Mouse (Mus musculus) neural tube, embryonic 14.5 days (tissue): ENCODE results near the gene Smyd3. TPM values are rescaled to one million over a fixed set of nuclear protein-coding genes. Genes with fewer than 3 reads are reported as not detected.

Source experiments
- ATAC-seq: fragments of 200-750 bp; cut with Nextera tagmentation; 2 replicates; pipeline ENCODE4 v1.8.0; 2017; ENCODE audit warnings: low read depth, mild to moderate bottlenecking, moderate TSS enrichment, moderate library complexity
- H3K27ac ChIP-seq: fragments of 300-500 bp; sonication (generic); 2 replicates; pipeline ENCODE4 v1.5.1; 2014; ENCODE audit warnings: low read depth, mild to moderate bottlenecking, control low read depth, low read length, moderate library complexity, mixed read lengths
- H3K27me3 ChIP-seq: fragments of 300-500 bp; sonication (generic); 2 replicates; pipeline ENCODE4 v1.6.1; 2014; ENCODE audit warnings: low read length; ENCODE audit not compliant: control insufficient read depth, insufficient read depth
- H3K36me3 ChIP-seq: fragments of 300-500 bp; sonication (generic); 2 replicates; pipeline ENCODE4 v1.6.1; 2014; ENCODE audit warnings: low read length, mixed read lengths; ENCODE audit not compliant: control insufficient read depth, insufficient read depth
- H3K4me1 ChIP-seq: fragments of 300-500 bp; sonication (generic); 2 replicates; pipeline ENCODE4 v1.6.1; 2014; ENCODE audit warnings: low read length; ENCODE audit not compliant: control insufficient read depth, insufficient read depth
- H3K4me2 ChIP-seq: fragments of 300-500 bp; sonication (generic); 2 replicates; pipeline ENCODE4 v1.6.1; 2014; ENCODE audit warnings: mild to moderate bottlenecking, low read depth, low read length, control low read depth
- H3K4me3 ChIP-seq: fragments of 300-500 bp; sonication (generic); 2 replicates; pipeline ENCODE4 v1.5.1; 2014; ENCODE audit warnings: low read depth, low read length, control low read depth, mixed read lengths
- H3K9ac ChIP-seq: fragments of 300-500 bp; sonication (generic); replicated peaks from 2 replicates; pipeline ENCODE4 v1.6.1; 2014; ENCODE audit warnings: low read depth, mild to moderate bottlenecking, control low read depth, low read length, mixed read lengths
- H3K9me3 ChIP-seq: fragments of 300-500 bp; sonication (generic); 2 replicates; pipeline ENCODE4 v1.6.1; 2016; ENCODE audit warnings: low read length; ENCODE audit not compliant: control insufficient read depth
- WGBS: fragments of 180-500 bp; shearing (Covaris S2); extraction: QIAGEN DNeasy Blood & Tissue Kit; methylation state at CpG from one replicate; pipeline ENCODE4 v1.1.7; 2014; 5-methylcytosine and 5-hydroxymethylcytosine counted together
- polyA plus RNA-seq: library from polyadenylated mRNA; unstranded; fragments of >200 nt; fragmentation: Nextera tagmentation; extraction: Ambion mirVana; gene quantifications from 2 replicates; pipeline ENCODE4 v1.2.1, GENCODE M21; 2014

The Smyd3 gene
- polyA plus RNA-seq, 1 experiment from 2014 or later, result 25.6 TPM

- no peak overlapping the region for H3K9ac ChIP-seq
- no peaks in the 10 kb centered on the region for H3K4me1 ChIP-seq
- H3K27me3 ChIP-seq, result no peaks in the 10 kb centered on the region
- ATAC-seq, result no peak
- 90% methylated on average over 10 of the region's 10 CpGs for WGBS
- H3K27ac ChIP-seq, result no peak overlapping the region
- H3K9me3 ChIP-seq, result no peaks in the 10 kb centered on the region
- H3K4me2 ChIP-seq, result no peak overlapping the region
- no peaks in the 10 kb centered on the region for H3K36me3 ChIP-seq
- no peak overlapping the region for H3K4me3 ChIP-seq
These were observed 545.8 kb downstream of the Smyd3 start for GRCm38 (mm10) chr1:178972055-178972454.

- H3K4me3 ChIP-seq, result no peak overlapping the region
- ATAC-seq, result no peak
- H3K27me3 ChIP-seq, result no peaks in the 10 kb centered on the region
- H3K9ac ChIP-seq, result no peak overlapping the region
- H3K36me3 ChIP-seq, result no peaks in the 10 kb centered on the region
- no peak overlapping the region for H3K4me2 ChIP-seq
- H3K4me1 ChIP-seq, result peaks cover 4% of the 10 kb centered on the region; the same call in 1 of the 2 replicates
- H3K27ac ChIP-seq, result no peak overlapping the region
- no peaks in the 10 kb centered on the region for H3K9me3 ChIP-seq
- 79% methylated on average over 9 of the region's 9 CpGs for WGBS
These were observed 556.2 kb downstream of the Smyd3 start for GRCm38 (mm10) chr1:178961661-178962060.

- Histone ChIP-seq H3K9me3 (no peaks in the 10 kb centered on the region), H3K4me1 (peaks cover 4% of the 10 kb centered on the region; the same call in 1 of the 2 replicates), H3K27ac (no peak overlapping the region), H3K9ac (no peak overlapping the region), H3K4me2 (no peak overlapping the region), H3K36me3 (no peaks in the 10 kb centered on the region), H3K4me3 (no peak overlapping the region), H3K27me3 (no peaks in the 10 kb centered on the region)
- peak; percentile 77 for ATAC-seq
- 37% methylated on average over 7 of the region's 7 CpGs for WGBS
These were observed 557.8 kb downstream of the Smyd3 start for GRCm38 (mm10) chr1:178960015-178960559.

- ATAC-seq, result no peak
- 86% methylated on average over 4 of the region's 4 CpGs for WGBS
- H3K27ac ChIP-seq, result no peak overlapping the region
These were observed 559.2 kb downstream of the Smyd3 start for GRCm38 (mm10) chr1:178958641-178959040.

GRCm38 (mm10) chr1:178952910-178953309, 564.9 kb downstream of the Smyd3 start:
- Histone ChIP-seq H3K36me3 (no peaks in the 10 kb centered on the region), H3K27ac (peak overlapping the region; percentile 6; the same call in 1 of the 2 replicates), H3K4me3 (no peak overlapping the region), H3K9ac (no peak overlapping the region), H3K9me3 (no peaks in the 10 kb centered on the region), H3K4me2 (no peak overlapping the region), H3K27me3 (no peaks in the 10 kb centered on the region), H3K4me1 (peaks cover 6% of the 10 kb centered on the region; the same call in 1 of the 2 replicates)
- peak; percentile 68; the same call in 1 of the 2 replicates for ATAC-seq
- 20% methylated on average over 12 of the region's 12 CpGs for WGBS

More at GRCm38 (mm10) chr1:178958641-178959040, 559.2 kb downstream of the Smyd3 start:
- H3K36me3 ChIP-seq, result no peaks in the 10 kb centered on the region
- H3K4me3 ChIP-seq, result no peak overlapping the region
- H3K9me3 ChIP-seq, result no peaks in the 10 kb centered on the region
- H3K9ac ChIP-seq, result no peak overlapping the region
- no peaks in the 10 kb centered on the region for H3K27me3 ChIP-seq
- no peak overlapping the region for H3K4me2 ChIP-seq
- H3K4me1 ChIP-seq, result peaks cover 4% of the 10 kb centered on the region; the same call in 1 of the 2 replicates

- Histone ChIP-seq H3K27me3 (no peaks in the 10 kb centered on the region), H3K4me1 (no peaks in the 10 kb centered on the region), H3K4me2 (no peak overlapping the region), H3K36me3 (no peaks in the 10 kb centered on the region), H3K27ac (no peak overlapping the region), H3K4me3 (no peak overlapping the region), H3K9me3 (no peaks in the 10 kb centered on the region), H3K9ac (no peak overlapping the region)
- WGBS, result 43% methylated on average over 7 of the region's 7 CpGs
- ATAC-seq, result no peak
These were observed 575.4 kb downstream of the Smyd3 start for GRCm38 (mm10) chr1:178942251-178942963.

- Histone ChIP-seq H3K27me3 (no peaks in the 10 kb centered on the region), H3K36me3 (no peaks in the 10 kb centered on the region), H3K4me1 (no peaks in the 10 kb centered on the region), H3K4me3 (no peak overlapping the region), H3K9me3 (no peaks in the 10 kb centered on the region), H3K9ac (no peak overlapping the region), H3K4me2 (no peak overlapping the region), H3K27ac (no peak overlapping the region)
- 92% methylated on average over 4 of the region's 4 CpGs for WGBS
- no peak for ATAC-seq
These were observed 577.5 kb downstream of the Smyd3 start for GRCm38 (mm10) chr1:178940353-178940752.

GRCm38 (mm10) chr1:178936976-178937375, 580.9 kb downstream of the Smyd3 start:
- Histone ChIP-seq H3K27me3 (no peaks in the 10 kb centered on the region), H3K36me3 (no peaks in the 10 kb centered on the region), H3K4me3 (no peak overlapping the region), H3K9me3 (no peaks in the 10 kb centered on the region), H3K4me1 (0 out of 2 replicates have a peak, but pooled peaks cover 2% of the 10 kb centered on the region), H3K4me2 (no peak overlapping the region), H3K9ac (no peak overlapping the region), H3K27ac (no peak overlapping the region)
- ATAC-seq, result no peak
- 83% methylated on average over 2 of the region's 2 CpGs for WGBS

GRCm38 (mm10) chr1:178936457-178936856, 581.4 kb downstream of the Smyd3 start:
- 69% methylated on average over 4 of the region's 4 CpGs for WGBS
- H3K4me1 ChIP-seq, result 0 out of 2 replicates have a peak, but pooled peaks cover 2% of the 10 kb centered on the region

More at GRCm38 (mm10) chr1:178936457-178936856, 581.4 kb downstream of the Smyd3 start:
- Histone ChIP-seq H3K4me3 (no peak overlapping the region), H3K27ac (no peak overlapping the region), H3K9me3 (no peaks in the 10 kb centered on the region), H3K9ac (no peak overlapping the region), H3K27me3 (no peaks in the 10 kb centered on the region), H3K4me2 (no peak overlapping the region), H3K36me3 (no peaks in the 10 kb centered on the region)
- ATAC-seq, result no peak
